Mouse (Mus musculus): ENCODE measurements at regions not wholly inside any gene's neighbourhood (a gene's known extent, or its start where the extent isn't known, plus 50 kb on each side); places are given as distances from the start of the nearest gene placed in this dataset.

GRCm38 (mm10) chr11:32883062-32883852, 58.9 kb upstream of the Smim23 start:
- Histone ChIP-seq H3K27me3 (ENCODE audit: insufficient read depth, low read length) (0 out of 2 replicates have a peak, but pooled peaks cover 4% of the 10 kb centered on the region), H3K4me1 (replicated peaks; ENCODE audit: low read depth, low read length) (no peaks in the 10 kb centered on the region), H3K9me3 (ENCODE audit: low read length) (no peaks in the 10 kb centered on the region), H3K36me3 (ENCODE audit: insufficient read depth, low read length) (no peaks in the 10 kb centered on the region), H3K4me3 (replicated peaks; ENCODE audit: low read length) (no peak overlapping the region)
- TF ChIP-seq POU5F1 (IDR thresholded peaks at IDR 0.05; ENCODE audit: borderline replicate concordance, low read length) (no peak), NANOG (IDR thresholded peaks at IDR 0.05; ENCODE audit: borderline replicate concordance, low read length) (no peak), CTCF (conservative IDR thresholded peaks at IDR 0.05; ENCODE audit: low read length) (no peak)

GRCm38 (mm10) chr11:32878967-32879366, 54.6 kb upstream of the Smim23 start:
- Histone ChIP-seq H3K4me1 (replicated peaks; ENCODE audit: low read depth, low read length) (no peaks in the 10 kb centered on the region), H3K4me3 (replicated peaks; ENCODE audit: low read length) (no peak overlapping the region), H3K9me3 (ENCODE audit: low read length) (no peaks in the 10 kb centered on the region), H3K36me3 (ENCODE audit: insufficient read depth, low read length) (no peaks in the 10 kb centered on the region), H3K27me3 (ENCODE audit: insufficient read depth, low read length) (no peaks in the 10 kb centered on the region)
- TF ChIP-seq CTCF (conservative IDR thresholded peaks at IDR 0.05; ENCODE audit: low read length) (peak; percentile 79), NANOG (IDR thresholded peaks at IDR 0.05; ENCODE audit: borderline replicate concordance, low read length) (no peak)
